Mouse (Mus musculus) large intestine, adult 2 months (tissue): ENCODE measurements around the gene Gpr18. TPM values are rescaled to one million over a fixed set of nuclear protein-coding genes. Genes with fewer than 3 reads are reported as not detected.
"Not testable (repeated sequence)": the region's sequence is repeated elsewhere in the genome, so short reads cannot be mapped to it uniquely, and the experiment has no call there.

Source experiments
- DNase-seq: peaks from one replicate; pipeline ENCODE4 v3.0.0-alpha.2; 2012; ENCODE audit warnings: low read depth, low spot score
- WGBS: fragments of 180-500 bp; shearing (Covaris S2); methylation state at CpG from one replicate; pipeline ENCODE4 v1.1.7; 2018; 5-methylcytosine and 5-hydroxymethylcytosine counted together
- polyA plus RNA-seq: library from polyadenylated mRNA; depleted of rRNA; stranded (reverse); fragments of >200 nt; gene quantifications from 2 replicates; pipeline ENCODE4 v1.2.3, GENCODE M21; 2012

The Gpr18 gene
- polyA plus RNA-seq, 1 experiment: 12.9 TPM

DNA sequence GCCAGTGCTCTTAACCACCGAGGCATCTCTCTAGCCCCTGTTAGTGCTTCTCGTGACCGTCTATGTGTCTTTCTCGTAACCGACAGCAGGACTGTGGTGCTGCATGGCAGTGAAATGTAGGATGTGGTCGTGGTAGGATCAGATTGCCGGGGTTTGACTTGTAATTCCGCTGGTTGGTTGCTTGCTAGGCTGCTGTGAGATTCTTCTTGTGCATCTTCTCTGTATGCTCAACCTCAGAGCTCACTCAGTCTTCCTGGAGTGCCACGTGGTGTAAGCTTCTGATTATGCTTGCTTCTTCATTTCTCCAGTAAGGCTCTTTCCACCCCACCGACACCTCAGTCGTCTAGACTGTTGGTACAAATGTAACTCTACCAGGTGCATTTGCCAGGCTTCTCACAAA, 17.1 kb downstream of the Gpr18 start:
- WGBS: 88% methylated on average over 11 of the region's 11 CpGs
- no peak for DNase-seq

DNA sequence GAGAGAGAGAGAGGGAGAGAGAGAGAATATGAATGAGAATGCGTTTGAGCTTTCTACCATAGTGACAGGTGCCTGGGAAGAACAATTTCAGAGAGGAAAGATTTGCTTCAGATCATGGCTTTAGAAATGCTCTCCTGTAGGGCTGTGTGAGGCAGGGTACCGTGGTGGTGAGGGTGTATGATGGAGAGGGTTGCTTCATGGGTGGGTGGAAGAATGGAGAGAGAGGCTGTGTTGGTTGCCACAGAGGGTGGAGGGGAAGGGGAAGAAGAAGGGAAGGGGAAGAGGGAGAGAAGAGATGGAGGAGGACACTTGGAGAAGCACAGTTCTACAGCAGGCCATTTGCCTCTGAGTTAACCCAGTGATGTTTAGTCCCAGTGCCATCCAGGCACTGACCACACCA, 17.8 kb downstream of the Gpr18 start:
- 90% methylated on average over 2 of the region's 2 CpGs for WGBS
- DNase-seq: no peak

DNA sequence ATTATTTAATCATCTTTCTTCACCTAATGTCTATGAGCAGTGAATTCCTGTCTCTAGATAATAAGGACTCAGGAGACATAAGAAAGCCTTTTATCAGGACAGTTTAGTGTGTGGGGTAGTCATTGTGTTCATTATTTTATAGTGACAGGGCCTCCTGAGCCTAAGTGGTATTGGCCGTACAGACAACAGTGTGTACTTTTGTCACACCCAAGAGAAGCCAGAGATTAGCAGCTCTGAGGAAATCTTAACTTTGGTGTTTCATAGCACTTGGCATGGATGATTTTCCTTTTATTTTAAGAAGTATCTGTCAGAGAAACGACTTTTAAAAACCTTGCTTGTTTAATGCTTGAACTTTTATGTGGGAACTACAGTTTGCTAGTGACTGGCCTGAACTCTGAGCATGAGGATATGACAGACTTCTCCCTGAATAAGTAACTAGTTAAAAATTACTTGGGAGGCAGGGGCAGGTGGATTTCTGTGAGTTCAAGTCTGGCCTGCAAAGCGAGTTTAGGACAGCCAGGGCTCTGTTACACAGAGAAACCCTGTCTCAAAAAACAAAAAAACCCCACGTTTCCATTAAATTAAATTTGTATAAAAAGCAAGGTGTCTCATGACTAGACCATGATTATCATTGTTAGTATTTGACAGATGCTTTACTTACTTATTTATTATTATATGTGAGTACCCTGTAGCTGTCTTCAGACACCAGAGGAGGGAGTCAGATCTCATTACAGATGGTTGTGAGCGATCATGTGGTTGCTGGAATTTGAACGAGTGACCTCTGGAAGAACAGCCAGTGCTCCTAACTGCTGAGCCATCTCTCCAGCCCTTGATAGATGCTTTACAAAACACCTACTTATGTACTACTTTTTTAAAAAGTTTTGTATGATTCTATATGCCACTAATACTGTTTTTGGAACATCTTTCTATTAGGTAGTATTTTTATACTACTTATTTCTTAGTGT, 19.2 kb downstream of the Gpr18 start:
- WGBS: 32% methylated on average over 6 of the region's 6 CpGs
- DNase-seq: no peak

DNA sequence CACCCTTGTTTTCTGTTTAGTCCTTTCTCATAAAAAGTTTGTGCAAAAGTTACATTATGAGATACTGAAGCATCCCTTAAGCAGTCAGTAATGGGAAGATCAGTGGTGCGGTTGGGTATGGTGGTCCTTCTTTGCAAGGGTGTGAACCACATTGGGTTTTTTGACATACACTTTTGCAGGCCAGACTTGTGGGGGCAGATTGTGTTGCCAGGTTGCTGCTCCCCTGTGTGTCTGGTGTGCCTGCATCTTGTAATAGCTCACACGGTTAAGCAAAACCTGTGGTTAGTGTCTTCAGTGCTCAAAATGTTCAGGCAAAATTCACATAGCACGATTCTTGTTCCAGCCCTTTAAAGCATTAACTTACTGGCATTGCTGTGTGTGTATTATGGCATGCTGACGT, 20.3 kb downstream of the Gpr18 start:
- no peak for DNase-seq
- WGBS: 80% methylated on average over 4 of the region's 4 CpGs

DNA sequence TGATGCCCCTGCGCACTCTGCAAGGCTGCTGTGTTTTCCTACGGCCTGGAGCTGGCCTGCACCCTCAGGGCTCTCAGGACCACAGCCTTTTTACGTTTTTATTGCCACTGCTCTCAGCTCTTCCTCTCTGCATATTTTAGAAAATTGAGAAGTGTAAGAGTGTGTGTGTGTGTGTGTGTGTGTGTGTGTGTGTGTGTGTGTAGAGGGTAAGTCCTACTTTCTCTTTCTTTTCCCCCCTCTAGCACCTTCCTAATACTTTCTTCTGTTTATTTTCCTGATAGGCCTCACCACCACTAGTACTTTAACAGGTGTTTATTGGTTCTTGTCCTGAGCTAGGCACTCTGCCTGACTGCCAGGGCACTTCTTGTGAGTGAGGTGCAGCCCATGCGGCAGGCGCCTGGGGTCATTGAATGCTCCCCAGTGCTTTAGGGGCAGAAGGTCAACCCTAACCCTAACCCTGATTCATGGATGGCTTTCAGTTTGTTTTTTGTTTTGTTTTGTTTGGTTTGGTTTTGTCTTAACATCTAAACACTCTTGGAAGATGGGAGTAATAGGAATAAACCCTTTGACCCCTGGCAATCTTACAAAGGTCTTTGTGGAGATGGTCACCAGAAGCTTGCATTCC, 21.0 kb downstream of the Gpr18 start:
- 60% methylated on average over 5 of the region's 5 CpGs for WGBS
- DNase-seq: no peak

DNA sequence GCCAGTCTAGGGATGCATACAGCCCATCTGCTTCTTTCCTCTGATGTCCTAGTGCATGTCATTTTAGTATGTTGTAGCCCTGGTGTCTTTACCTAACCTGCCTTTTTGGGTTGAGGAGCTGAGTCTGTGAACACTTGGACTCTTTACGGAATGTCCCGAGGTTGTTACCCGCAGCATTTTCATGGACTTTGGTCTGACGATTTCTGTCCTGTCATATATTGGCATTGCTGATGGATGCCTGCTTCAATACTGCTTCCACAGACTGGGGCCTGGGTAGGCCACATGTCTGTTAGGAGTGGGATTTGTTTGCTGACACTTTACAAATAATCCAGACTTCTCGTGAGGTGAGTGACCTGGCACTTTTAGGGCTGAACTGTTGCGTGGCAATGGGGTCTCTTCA, 21.8 kb downstream of the Gpr18 start:
- 41% methylated on average over 6 of the region's 6 CpGs for WGBS
- DNase-seq: no peak

DNA sequence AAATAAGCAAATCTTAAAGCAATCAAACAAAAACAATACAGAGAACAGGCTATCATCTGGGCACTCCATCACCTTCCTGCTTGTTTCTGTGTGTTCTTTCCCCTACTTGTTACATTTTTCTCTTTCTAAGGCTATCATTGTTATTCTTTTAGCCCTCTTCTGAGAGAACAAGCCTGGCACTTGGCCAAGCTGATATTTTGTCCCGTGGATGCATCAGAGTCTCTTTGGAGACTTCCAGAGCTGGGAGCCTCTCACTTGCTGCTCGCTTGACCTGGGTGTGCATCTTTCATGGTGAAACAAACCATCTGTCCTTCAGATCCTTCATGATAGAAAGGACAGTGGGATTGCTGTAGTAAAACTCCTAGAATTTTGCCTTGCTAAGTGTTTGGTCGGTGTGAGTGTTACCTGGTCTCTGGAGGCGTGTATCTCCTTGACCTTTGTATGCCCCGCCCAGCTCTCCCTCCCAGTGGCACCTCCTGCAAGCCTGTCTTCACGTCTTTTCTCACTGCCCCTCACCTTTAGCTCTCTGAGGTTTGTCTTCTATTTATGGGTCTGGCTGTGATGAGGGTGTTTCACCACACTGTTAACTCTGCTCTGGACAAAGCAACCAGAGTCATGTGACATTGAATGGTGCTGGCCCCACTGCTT, 31.3 kb downstream of the Gpr18 start:
- DNase-seq: no peak
- WGBS: 34% methylated on average over 6 of the region's 6 CpGs

DNA sequence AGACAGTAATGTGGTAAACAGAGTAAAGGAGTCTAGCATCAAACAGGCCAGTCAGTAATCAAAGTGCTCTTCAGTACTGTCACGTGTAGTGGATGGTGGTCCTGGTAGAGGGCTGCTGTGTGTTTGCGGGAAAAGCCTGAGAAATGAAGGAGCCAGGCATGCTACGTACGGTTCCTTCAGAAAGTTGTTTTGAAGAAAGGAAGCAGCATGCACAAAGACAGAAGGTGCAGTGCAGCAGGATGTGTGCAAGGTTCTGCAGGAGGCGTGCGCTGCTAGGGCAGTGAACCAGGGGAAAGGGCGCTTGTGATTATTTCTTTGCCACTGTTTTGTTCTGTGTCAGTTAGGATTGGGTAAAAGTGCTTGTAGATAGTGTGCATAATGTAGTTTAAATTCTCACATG, 34.4 kb downstream of the Gpr18 start:
- WGBS: 82% methylated on average over 7 of the region's 7 CpGs
- DNase-seq: no peak

DNA sequence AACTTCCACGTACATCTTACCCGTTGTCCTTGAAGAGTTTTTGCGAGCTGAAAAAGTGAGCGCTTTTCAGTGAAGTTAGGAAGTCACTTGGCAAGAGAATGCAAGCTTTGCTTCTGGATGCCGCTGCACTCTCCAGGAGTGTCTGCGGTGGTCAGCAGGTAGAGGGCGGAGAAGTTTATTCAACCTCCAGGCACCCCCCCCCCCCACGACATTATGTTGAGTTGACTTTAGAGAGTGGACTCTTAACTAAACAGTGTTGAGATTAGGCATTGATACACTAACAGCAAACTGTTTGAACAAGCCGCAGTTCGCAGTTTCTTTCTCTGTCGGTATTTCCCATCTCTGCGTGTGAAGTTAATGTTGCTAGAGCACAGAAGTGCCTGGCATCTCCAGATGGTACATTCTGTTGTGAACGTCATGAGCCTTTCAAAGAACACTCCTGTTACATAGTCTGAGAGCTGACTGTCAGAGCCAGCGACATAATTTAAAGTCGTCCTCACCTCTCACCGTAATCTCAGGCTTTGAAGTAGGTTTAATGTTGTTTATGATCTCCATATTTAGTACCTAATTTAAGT, 36.2 kb downstream of the Gpr18 start:
- DNase-seq: no peak
- WGBS: 6% methylated on average over 16 of the region's 16 CpGs

DNA sequence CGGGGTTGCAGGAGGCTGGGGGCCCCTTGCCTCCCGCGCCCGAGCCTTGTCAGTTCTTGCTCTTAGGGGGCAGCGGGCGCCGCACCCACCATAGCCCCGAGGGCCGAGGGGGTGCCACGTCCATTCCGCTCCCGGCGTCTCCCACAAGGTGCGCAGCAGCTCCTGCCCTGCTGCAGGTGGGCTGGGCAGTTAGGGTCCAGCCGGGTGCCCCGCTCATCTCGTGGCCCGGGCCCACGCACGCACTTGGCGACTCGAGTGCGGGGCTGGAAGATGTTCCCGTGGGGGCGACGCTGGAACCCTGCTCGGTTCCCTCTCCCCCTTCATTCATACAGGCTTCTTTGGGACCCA, 36.7 kb downstream of the Gpr18 start:
- DNase-seq: no peak
- WGBS: under 1% methylated on average over 27 of the region's 27 CpGs

DNA sequence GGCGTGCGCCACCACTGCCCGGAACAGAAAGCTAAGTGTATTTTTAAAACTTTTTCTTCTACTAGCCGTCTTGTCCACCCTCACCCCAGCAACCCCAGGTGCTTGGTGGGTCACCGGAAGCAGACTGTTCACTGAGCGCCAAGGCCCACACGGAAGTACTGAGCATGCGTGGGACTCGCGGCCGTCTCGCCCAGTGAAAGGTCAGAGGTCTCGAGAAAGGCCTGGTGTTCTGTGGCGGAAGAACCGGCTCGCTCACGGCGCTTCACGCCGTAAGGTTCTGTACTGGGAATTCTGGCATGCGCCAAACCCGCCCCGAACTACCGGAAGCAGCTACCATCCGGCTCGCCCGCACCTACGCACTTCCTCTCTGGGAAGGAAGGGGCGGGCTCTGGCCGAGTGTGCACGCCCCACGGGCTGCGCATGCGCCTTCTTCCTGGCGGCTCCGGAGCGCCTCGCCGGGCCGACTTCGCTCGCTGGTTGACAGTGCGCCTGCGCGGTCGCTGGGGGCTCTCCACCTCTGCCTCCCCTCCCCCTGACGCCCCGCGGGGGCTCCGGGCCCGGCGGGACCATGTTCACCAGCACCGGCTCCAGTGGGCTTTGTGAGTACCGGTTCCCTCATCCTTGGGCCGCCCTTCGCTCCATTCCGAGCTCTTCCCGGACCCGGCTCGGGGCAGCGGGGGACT, 37.3 kb downstream of the Gpr18 start, which contains the start of gene Ubac2:
Ubac2 (plus strand) TSS at position 445 of the 683 bp plus-strand sequence.
- under 1% methylated on average over 60 of the region's 61 CpGs for WGBS
- DNase-seq: peak; percentile 88

DNA sequence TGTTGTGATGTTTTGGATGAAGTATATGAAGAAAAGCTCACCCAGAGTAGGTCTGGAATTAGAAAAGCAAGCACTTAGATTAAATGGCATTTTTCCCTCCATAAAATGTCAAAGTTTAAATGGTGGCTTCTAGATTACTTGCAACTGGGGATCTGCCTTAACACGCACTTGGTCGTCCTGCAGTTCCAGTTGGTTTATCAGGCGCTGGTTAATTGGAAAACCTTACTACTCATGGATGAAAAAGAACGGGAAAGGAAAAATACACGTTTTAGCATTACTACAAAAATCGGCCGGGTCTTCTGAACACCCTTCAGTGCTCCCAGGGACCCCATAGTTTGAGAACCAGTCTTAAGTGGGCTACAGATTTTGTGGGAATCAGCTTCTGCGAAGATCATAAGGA, 37.9 kb downstream of the Gpr18 start:
- WGBS: 44% methylated on average over 8 of the region's 8 CpGs
- DNase-seq: no peak

DNA sequence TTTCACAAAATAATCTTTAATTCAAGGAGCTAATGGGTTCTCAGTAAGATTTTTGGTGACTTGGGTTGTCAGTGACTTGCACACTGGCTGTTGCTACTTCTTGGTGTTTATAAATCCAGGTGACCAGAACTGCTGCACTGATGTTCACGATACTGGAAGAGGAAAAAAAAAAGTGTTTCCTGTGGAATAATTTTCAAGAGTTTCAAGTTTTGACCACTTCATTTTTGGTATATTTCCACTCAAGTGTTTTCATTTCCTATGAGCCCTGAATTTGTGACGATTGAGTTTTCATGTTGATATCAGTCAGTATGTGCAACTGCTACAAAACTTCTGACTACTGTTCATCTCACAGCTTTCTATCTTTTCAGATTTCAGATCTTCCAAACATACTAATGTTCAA, 38.7 kb downstream of the Gpr18 start:
- 68% methylated on average over 2 of the region's 2 CpGs for WGBS
- DNase-seq: no peak

DNA sequence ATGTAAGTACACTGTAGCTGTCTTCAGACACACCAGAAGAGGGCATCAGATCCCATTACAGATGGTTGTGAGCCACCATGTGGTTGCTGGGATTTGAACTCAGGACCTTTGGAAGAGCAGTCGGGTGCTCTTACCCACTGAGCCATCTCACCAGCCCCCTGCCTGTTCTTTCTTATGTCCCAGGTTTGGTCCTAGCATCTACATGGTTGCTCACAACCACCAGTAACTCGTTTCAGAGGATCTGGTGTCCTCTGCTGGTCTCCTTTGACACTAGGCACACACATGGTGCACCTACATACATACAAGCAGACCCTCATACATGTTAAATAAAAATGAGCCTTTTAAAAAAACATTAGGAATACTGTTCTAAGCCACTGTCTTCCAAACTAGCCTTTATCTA, 39.4 kb downstream of the Gpr18 start:
- WGBS: 69% methylated on average over 2 of the region's 2 CpGs
- DNase-seq: not testable (repeated sequence)

DNA sequence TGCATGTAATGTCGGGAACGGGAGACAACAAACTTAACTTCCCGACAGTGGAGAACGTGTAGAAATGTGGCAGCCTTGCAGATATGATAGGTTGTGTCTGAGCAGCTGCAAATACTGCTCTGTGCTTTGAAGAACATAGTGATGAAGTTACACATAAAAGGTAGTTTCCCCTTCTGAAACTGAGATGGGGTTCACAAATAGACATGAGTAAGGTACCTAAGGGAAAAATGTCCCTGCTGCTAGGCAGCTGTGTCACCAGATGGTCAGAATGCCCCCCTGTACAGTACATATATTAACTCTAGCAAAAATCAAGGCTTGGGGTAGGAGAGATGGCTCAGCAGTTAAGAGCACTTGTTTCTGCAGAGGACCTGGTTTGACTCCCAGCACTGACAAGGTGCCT, 41.9 kb downstream of the Gpr18 start:
- no peak for DNase-seq
- WGBS: 80% methylated on average over 4 of the region's 4 CpGs

DNA sequence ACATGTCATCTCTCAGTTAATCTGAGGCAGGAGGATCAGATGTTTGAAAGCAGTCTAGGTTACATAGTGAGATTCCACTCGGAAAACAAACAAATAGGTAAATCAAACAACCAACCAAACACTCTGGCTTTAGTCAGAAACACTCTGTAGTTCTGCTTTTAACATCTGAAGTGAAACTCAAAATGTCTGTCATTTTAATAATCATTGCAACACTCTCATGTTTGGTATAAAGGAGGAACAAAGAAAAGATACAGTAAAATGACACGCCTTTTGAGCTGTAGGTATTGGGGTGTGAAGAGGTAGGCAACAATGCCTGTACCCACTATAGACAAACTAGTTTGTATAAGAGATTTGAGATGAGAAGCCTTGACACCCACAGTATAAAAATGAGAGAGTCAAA, 42.4 kb downstream of the Gpr18 start:
- WGBS: 63% methylated on average over 2 of the region's 2 CpGs
- DNase-seq: no peak

DNA sequence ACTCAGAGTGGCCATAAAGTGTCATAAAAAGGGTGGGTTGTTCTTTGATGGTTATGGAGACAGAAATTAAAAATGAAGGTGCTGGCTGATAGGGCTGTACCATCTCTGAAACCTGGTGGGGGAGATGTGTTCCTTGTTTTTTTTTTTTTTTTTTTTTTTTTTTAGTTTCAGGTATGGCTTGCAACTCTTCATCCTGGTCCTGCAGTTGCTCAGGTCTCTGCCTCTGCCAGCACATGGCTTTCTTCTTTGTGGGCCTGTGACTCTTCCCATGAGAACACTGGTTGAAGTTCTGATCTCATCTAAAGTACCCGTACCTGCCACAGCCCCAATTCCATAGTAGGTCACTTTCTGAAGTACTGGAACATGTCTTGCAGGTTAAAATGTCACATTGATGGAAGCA, 42.8 kb downstream of the Gpr18 start:
- DNase-seq: no peak
- 70% methylated on average over 1 of the region's 1 CpGs for WGBS

DNA sequence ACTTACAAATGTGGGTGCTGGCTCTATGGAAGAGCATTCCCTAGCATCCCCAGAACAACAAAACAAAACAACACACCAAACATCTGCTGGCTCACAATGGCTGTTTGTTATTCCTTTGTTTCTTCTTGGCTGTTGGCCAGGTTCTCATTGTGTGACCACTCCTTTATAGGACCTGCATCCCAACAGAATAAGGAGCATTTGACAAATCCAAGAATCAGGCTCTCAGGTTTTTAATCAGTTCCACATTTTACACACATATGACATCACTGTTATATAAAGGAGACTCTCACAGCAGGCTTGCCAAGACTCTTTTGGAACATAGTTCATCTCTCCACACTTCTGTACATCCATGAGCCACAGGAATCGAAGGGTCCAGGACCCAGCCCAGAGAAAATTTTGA, 46.5 kb downstream of the Gpr18 start:
- 63% methylated on average over 1 of the region's 1 CpGs for WGBS
- DNase-seq: no peak

DNA sequence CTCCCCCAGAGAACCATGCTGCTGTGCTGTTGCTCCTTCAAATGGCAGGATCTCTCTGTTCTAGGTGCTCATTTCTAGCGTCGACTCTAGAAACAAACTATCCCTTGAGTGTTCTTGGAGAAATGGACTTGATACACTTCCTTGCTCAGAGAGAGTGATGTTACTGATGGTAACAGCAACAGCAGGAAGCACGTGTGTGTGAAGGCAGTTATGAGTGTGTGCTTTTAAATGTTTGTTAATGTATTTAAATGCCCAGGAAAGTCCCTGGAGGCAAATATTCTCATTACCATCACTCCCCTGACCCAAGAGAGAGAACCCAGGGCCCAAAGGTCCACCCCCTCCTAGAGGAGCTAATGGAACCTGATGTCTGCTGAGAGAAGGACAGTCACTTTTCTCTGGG, 49.0 kb downstream of the Gpr18 start:
- DNase-seq: no peak
- 46% methylated on average over 3 of the region's 3 CpGs for WGBS

DNA sequence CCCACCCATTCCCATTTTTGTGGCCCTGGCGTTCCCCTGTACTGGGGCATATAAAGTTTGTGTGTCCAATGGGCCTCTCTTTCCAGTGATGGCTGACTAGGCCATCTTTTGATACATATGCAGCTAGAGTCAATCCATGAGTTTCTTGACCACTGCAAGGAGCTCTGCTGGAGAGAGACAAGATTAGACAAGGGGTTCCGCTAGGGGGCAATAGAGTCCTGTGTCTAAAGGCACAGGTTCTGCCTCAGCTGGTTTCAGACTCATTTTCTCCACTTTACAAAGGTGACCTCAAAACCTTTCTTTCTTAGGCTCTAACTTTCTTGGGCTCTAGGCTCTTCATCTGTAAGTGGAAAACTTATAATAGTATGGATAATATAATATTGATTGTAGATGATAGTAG, 50.4 kb downstream of the Gpr18 start:
- DNase-seq: peak; percentile 70
- WGBS: 13% methylated on average over 2 of the region's 2 CpGs
